Mouse (Mus musculus) heart, embryonic 11.5 days (tissue): Measurements from ENCODE around the gene Vps54. TPM values are rescaled to one million over a fixed set of nuclear protein-coding genes. Genes with fewer than 3 reads are reported as not detected.
"Not testable (repeated sequence)": the region's sequence is repeated elsewhere in the genome, so short reads cannot be mapped to it uniquely, and the experiment has no call there.

Experiments
- ATAC-seq: fragments of 200-750 bp; cut with Nextera tagmentation; replicated peaks from 2 replicates; pipeline ENCODE4 v1.8.0; 2017; ENCODE audit warnings: moderate library complexity; ENCODE audit not compliant: insufficient number of reproducible peaks, low FRiP score, low TSS enrichment
- H3K27ac ChIP-seq: fragments of 300-500 bp; sonication (generic); 2 replicates; pipeline ENCODE4 v1.5.1; 2014; ENCODE audit warnings: mild to moderate bottlenecking, low read depth, low read length
- H3K27me3 ChIP-seq: fragments of 300-500 bp; sonication (generic); 2 replicates; pipeline ENCODE4 v1.6.1; 2014; ENCODE audit warnings: mild to moderate bottlenecking, low read length, mixed read lengths; ENCODE audit not compliant: control insufficient read depth, insufficient read depth
- H3K36me3 ChIP-seq: fragments of 300-500 bp; sonication (generic); 2 replicates; pipeline ENCODE4 v1.6.1; 2014; ENCODE audit warnings: mild to moderate bottlenecking, low read length, moderate library complexity, mixed read lengths; ENCODE audit not compliant: control insufficient read depth, insufficient read depth
- H3K4me1 ChIP-seq: fragments of 300-500 bp; sonication (generic); 2 replicates; pipeline ENCODE4 v1.6.1; 2014; ENCODE audit warnings: low read length; ENCODE audit not compliant: control insufficient read depth, insufficient read depth
- H3K4me2 ChIP-seq: fragments of 300-500 bp; sonication (generic); 2 replicates; pipeline ENCODE4 v1.6.1; 2014; ENCODE audit warnings: mild to moderate bottlenecking, moderate library complexity
- H3K4me3 ChIP-seq: fragments of 300-500 bp; sonication (generic); 2 replicates; pipeline ENCODE4 v1.5.1; 2014; ENCODE audit warnings: low read depth, low read length
- H3K9ac ChIP-seq: fragments of 300-500 bp; sonication (generic); 2 replicates; pipeline ENCODE4 v1.6.1; 2014; ENCODE audit warnings: mild to moderate bottlenecking, low read depth, low read length, moderate library complexity
- H3K9me3 ChIP-seq: fragments of 300-500 bp; sonication (generic); replicated peaks from 2 replicates; pipeline ENCODE4 v1.6.1; 2016; ENCODE audit warnings: low read length; ENCODE audit not compliant: control insufficient read depth
- WGBS: fragments of 180-500 bp; shearing (Covaris S2); extraction: QIAGEN DNeasy Blood & Tissue Kit; methylation state at CpG from one replicate; pipeline ENCODE4 v1.1.7; 2014; ENCODE audit not compliant: insufficient replicate concordance; 5-methylcytosine and 5-hydroxymethylcytosine counted together
- polyA plus RNA-seq: library from polyadenylated mRNA; unstranded; fragments of >200 nt; fragmentation: Nextera tagmentation; extraction: Ambion mirVana; gene quantifications from 2 replicates; pipeline ENCODE4 v1.2.1, GENCODE M21; 2014

Vps54 gene
- polyA plus RNA-seq, 1 experiment from 2014 or later: 12.6 TPM

DNA sequence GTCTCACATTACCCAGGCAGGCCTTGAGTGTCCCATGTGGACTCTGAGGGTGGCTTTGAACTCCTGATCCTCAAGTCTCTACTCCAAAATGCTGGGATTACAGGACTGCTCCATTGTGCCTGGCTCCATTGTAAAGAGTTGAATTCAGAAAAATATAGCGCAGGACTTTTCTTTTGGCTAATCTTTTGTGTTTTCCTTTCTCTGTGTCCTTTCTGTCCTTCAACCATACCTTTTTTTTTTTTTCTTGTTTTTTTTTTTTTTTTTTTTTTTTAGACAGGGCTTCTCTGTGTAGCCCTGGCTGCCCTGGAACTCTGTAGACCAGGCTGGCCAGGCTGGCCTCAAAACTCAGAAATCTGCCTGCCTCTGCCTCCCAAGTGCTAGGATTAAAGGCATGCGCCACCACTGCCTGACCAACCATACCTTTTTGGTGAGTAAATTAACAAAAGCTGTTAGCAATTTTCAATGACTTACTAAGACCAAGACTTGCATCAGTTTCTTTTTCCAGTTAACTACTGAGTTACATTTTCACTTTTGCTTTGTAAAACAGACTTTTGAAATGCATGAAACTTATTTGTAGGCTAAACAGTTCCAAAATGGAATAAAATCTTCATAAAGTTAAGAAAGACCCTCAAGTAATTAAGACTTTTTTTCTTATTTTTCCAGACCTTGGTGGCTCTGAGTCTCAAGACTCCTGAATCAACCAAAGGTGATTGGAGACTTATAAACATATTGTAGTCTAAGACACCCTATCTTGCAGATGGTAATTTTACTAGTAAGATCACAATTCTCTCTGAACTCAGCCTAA lies 1.4 kb upstream of the Vps54 start:
- Histone ChIP-seq H3K9me3 (no peaks in the 10 kb centered on the region), H3K36me3 (no peaks in the 10 kb centered on the region), H3K4me2 (peak overlapping the region; percentile 82), H3K27ac (no peak overlapping the region; the same call in 1 of the 2 replicates), H3K9ac (no peak overlapping the region), H3K27me3 (no peaks in the 10 kb centered on the region), H3K4me1 (peaks cover 8% of the 10 kb centered on the region), H3K4me3 (peak overlapping the region; percentile 85; the same call in 1 of the 2 replicates)
- no peak for ATAC-seq
- 94% methylated on average over 2 of the region's 2 CpGs for WGBS

DNA sequence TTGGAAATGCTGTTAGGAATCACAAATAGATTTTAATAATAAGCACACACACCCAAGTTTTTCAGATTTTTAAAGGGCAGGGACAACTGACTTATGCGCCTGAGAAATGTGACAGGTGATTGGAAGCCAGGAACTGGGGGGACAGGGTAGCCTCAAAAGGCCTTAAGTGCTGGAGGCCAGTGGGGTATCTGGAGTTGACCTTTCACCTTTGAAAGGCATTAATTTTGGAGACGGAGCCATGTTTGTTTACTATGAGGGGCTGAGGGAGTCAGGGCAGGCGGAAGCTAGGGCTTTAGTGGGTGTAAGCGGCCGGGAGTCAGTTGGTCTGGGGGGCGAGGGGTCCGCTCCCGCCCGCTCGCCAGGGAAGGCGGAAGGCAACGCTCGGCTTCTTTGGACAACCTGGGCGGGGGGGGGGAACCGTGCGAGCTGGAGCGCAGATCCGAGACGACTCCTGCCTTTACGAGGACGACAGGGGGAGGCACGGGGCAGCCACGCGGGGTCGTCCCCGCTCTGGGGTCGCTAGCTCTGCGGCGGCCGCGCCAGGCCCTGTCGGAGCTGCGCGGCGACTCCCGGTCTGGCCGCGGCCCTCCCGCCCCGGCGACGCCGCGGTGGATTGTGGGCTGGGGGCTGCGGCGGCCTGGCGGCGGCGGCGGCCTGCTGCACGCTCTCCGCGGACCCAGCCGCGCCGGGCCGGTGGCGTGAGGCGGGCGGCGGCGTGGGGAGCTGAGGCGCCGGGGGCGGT lies 631 bp upstream of the Vps54 start:
- ATAC-seq: peak; percentile 80
- under 1% methylated on average over 48 of the region's 65 CpGs for WGBS
- no peaks in the 10 kb centered on the region for H3K27me3 ChIP-seq
- H3K4me2 ChIP-seq: peak overlapping the region; percentile 82
- peaks cover 8% of the 10 kb centered on the region for H3K4me1 ChIP-seq
- peak overlapping the region; percentile 96 for H3K9ac ChIP-seq
- peak overlapping the region; percentile 96 for H3K27ac ChIP-seq
- H3K36me3 ChIP-seq: no peaks in the 10 kb centered on the region
- no peaks in the 10 kb centered on the region for H3K9me3 ChIP-seq
- H3K4me3 ChIP-seq: peak overlapping the region; percentile 85

DNA sequence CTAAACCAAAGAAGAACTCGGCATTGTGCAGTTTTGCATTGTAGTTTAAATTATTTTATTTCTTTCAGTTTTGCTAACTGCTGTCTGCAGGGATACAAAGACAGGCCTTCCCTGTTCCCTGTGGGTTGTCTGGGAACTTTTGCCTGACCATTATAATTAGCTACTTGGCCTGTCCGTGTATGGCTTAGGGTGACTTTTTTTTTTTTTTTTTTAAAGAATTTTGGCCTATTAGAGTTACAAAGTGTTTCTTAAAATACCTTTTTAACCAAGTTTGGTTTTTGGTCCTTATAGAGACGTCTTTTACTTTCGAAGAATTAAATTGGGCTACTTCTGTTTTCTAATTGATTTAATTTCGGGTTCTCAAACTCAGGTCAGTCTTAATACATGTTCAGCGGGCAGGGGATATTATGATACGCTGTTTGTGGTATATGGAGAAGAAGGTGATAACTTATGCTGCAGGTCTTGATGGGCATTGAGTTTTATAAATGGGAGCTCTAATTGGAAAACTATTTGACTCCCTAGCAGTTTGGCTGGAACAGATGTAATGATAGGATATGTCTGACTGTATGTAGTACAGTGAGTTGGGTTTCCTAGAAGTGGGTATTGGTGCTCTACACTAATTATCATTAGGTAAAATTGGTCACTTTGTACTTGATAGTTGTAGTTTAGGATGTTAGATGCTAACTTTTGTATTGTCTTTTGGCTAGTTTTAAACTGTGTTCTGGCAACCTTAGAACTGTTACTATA lies 855 bp downstream of the Vps54 start:
- H3K27me3 ChIP-seq: no peaks in the 10 kb centered on the region
- H3K4me2 ChIP-seq: peak overlapping the region; percentile 82
- H3K4me1 ChIP-seq: peaks cover 8% of the 10 kb centered on the region
- no peaks in the 10 kb centered on the region for H3K36me3 ChIP-seq
- peak overlapping the region; percentile 85 for H3K4me3 ChIP-seq
- H3K27ac ChIP-seq: peak overlapping the region; percentile 96
- no peak for ATAC-seq
- H3K9me3 ChIP-seq: no peaks in the 10 kb centered on the region
- peak overlapping the region; percentile 96 for H3K9ac ChIP-seq
- WGBS: 27% methylated on average over 7 of the region's 7 CpGs

DNA sequence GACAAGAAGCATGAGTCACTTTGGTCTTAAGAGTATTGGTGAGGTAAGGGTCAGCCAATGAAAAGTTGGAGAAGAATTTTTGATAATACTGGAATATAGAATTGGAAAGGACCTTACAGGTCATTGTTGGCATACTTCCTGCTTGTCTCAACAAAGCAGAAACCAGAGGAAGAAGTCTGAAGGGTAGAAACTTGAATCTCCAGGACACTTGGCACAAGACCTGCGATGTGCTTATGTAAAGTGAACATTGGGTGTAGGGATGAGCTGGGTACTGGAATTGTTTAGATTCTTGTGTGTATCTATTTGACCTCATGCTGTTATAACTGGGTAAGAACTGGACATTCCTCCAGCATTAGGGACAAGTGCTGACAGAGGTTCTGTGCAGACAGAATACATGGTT lies 2.3 kb downstream of the Vps54 start:
- no peak overlapping the region for H3K4me2 ChIP-seq
- WGBS: 53% methylated on average over 1 of the region's 1 CpGs
- no peak overlapping the region for H3K9ac ChIP-seq

DNA sequence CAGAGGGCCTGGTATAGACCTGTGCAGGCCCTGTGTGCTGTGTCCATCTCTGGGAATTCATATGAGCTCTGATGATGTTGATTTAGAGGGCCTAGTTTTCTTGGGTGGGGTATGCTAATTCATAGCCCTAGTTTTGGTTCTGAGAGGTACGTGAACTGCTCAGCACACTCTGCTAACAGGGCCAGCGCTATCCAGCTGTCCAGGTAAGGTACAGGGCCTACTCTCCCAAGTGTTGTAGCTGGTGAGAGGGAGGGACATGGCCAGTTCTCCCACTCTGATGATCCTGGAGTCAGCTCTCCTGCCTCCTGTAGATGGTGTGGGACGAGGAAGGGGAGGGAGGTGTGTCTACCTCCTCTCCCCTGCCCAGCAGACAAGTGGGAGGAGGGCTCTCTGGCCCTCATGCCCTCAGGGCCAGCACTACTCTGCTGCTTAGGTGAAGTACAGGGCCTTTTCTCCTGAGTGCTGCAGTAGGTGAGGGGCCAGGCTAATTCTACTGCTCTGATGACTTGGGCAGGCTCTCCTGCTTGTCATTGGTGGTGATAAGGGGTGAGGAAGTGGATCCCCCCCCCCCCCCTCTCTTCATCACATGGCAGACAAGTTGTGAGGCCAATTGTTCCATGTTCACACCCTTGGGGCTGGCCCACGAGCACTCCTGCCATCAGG lies 8.3 kb downstream of the Vps54 start:
- no peaks in the 10 kb centered on the region for H3K9me3 ChIP-seq
- H3K36me3 ChIP-seq: no peaks in the 10 kb centered on the region
- H3K4me1 ChIP-seq: peaks cover 8% of the 10 kb centered on the region; the same call in 1 of the 2 replicates
- no peak overlapping the region for H3K27ac ChIP-seq
- H3K9ac ChIP-seq: no peak overlapping the region
- H3K27me3 ChIP-seq: no peaks in the 10 kb centered on the region
- H3K4me2 ChIP-seq: no peak overlapping the region
- ATAC-seq: no peak
- 66% methylated on average over 4 of the region's 4 CpGs for WGBS
- no peak overlapping the region for H3K4me3 ChIP-seq

More for the DNA sequence above, 2.3 kb downstream of the Vps54 start:
- no peaks in the 10 kb centered on the region for H3K9me3 ChIP-seq
- H3K4me1 ChIP-seq: peaks cover 8% of the 10 kb centered on the region
- H3K4me3 ChIP-seq: no peak overlapping the region
- no peak overlapping the region for H3K27ac ChIP-seq
- H3K27me3 ChIP-seq: no peaks in the 10 kb centered on the region
- H3K36me3 ChIP-seq: no peaks in the 10 kb centered on the region
- ATAC-seq: no peak

DNA sequence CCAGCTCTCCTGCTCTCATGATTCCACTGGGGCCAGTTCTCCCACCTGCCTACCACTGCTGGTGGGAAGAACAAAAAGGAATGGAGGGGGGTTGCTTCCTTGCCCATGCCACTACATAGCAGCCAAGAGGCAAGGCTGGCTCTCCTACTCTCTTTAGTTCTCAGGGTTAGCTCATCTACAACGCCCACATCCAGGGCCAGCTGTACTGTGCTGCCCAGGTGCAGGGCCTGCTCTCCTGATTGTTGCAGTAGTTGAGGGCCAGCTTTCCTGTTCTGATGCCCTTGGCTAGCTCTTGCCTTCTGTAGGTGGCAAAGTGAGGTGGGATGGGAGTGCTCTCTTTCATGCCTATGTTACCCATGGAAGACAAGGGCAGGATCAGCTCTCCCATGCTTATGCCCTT lies 8.9 kb downstream of the Vps54 start:
- no peaks in the 10 kb centered on the region for H3K36me3 ChIP-seq
- H3K4me1 ChIP-seq: peaks cover 8% of the 10 kb centered on the region; the same call in 1 of the 2 replicates
- 83% methylated on average over 1 of the region's 1 CpGs for WGBS
- no peaks in the 10 kb centered on the region for H3K9me3 ChIP-seq
- no peak overlapping the region for H3K9ac ChIP-seq
- H3K4me2 ChIP-seq: no peak overlapping the region
- no peak for ATAC-seq
- no peak overlapping the region for H3K4me3 ChIP-seq
- no peak overlapping the region for H3K27ac ChIP-seq
- no peaks in the 10 kb centered on the region for H3K27me3 ChIP-seq

DNA sequence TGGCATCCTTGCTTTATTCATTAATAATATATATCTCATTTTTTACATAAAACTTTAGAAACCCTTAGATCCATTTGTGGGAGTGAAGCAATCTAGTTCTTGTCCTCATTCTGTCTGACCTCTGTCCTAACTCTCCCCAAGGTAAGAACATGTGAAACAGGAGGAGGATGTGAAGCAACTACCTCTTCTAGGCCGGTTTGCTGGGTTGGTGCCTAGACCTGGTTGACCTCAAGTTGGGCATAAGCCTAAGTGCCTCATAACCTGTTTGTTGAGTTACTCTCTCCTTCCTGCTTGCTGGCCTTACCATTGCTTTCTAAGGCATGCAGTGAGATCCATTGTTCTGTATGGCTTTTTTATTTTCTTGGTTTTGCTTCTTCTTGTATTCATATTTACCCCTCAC lies 11.3 kb downstream of the Vps54 start:
- Histone ChIP-seq H3K4me3 (no peak overlapping the region), H3K36me3 (no peaks in the 10 kb centered on the region), H3K27ac (no peak overlapping the region), H3K9ac (no peak overlapping the region), H3K4me2 (no peak overlapping the region), H3K9me3 (no peaks in the 10 kb centered on the region), H3K4me1 (peaks cover 8% of the 10 kb centered on the region; the same call in 1 of the 2 replicates), H3K27me3 (no peaks in the 10 kb centered on the region)
- WGBS: 82% methylated on average over 1 of the region's 1 CpGs
- ATAC-seq: no peak

DNA sequence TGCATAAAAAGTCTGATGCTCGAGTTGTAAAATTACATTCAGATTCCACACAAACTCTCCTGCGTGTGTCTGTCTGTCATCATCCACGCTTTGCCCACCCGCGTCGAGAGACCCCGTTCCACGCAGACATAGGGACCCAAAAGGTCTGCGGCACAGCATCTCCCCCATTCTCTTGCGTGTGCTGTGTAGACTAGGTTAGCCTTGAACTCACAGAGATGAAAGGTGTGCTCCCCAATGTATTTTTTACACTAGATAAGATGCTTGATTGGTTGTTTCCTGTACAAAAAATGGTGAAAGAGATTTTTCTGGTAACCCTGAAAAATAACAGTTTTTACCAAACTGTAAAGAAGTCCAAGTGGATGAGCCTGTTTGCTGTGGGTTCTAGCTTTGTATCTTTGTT lies 19.5 kb downstream of the Vps54 start:
- WGBS: 92% methylated on average over 10 of the region's 10 CpGs
- H3K27ac ChIP-seq, H3K4me3 ChIP-seq, H3K4me2 ChIP-seq, H3K4me1 ChIP-seq, H3K9me3 ChIP-seq, H3K9ac ChIP-seq, H3K27me3 ChIP-seq, ATAC-seq, H3K36me3 ChIP-seq: not testable (repeated sequence)
